Mouse (Mus musculus) midbrain, embryonic 12.5 days (tissue): ENCODE data around the gene Icam4. TPM values are rescaled to one million over a fixed set of nuclear protein-coding genes. Genes with fewer than 3 reads are reported as not detected.
A peak's percentile ranks its signal among the peaks of the same experiment; 100 is the strongest.
"Not testable (repeated sequence)": the region's sequence is repeated elsewhere in the genome, so short reads cannot be mapped to it uniquely, and the experiment has no call there.

ENCODE experiments used
- ATAC-seq: fragments of 200-750 bp; cut with Nextera tagmentation; 2 replicates; pipeline ENCODE4 v1.8.0; 2017; ENCODE audit warnings: low read depth, moderate TSS enrichment, moderate library complexity; ENCODE audit not compliant: low FRiP score
- H3K27ac ChIP-seq: fragments of 300-500 bp; sonication (generic); replicated peaks from 2 replicates; pipeline ENCODE4 v1.5.1; 2016; ENCODE audit warnings: mild to moderate bottlenecking
- H3K27me3 ChIP-seq: fragments of 300-500 bp; sonication (generic); 2 replicates; pipeline ENCODE4 v1.6.1; 2016; ENCODE audit warnings: mild to moderate bottlenecking
- H3K36me3 ChIP-seq: fragments of 300-500 bp; sonication (generic); 2 replicates; pipeline ENCODE4 v1.6.1; 2016
- H3K4me1 ChIP-seq: fragments of 300-500 bp; sonication (generic); 2 replicates; pipeline ENCODE4 v1.6.1; 2016
- H3K4me2 ChIP-seq: fragments of 300-500 bp; sonication (generic); replicated peaks from 2 replicates; pipeline ENCODE4 v1.6.1; 2016; ENCODE audit warnings: mild to moderate bottlenecking, moderate library complexity
- H3K4me3 ChIP-seq: fragments of 300-500 bp; sonication (generic); 2 replicates; pipeline ENCODE4 v1.5.1; 2016; ENCODE audit warnings: mild to moderate bottlenecking
- H3K9ac ChIP-seq: fragments of 300-500 bp; sonication (generic); replicated peaks from 2 replicates; pipeline ENCODE4 v1.6.1; 2016; ENCODE audit warnings: mild to moderate bottlenecking, moderate library complexity
- H3K9me3 ChIP-seq: fragments of 300-500 bp; sonication (generic); 2 replicates; pipeline ENCODE4 v1.6.1; 2016; ENCODE audit warnings: mild to moderate bottlenecking
- WGBS: fragments of 180-500 bp; shearing (Covaris S2); methylation state at CpG from one replicate; pipeline ENCODE4 v1.1.7; 2016; 5-methylcytosine and 5-hydroxymethylcytosine counted together
- polyA plus RNA-seq: library from polyadenylated mRNA; unstranded; fragments of >200 nt; fragmentation: Nextera tagmentation; extraction: Ambion mirVana; gene quantifications from 2 replicates; pipeline ENCODE4 v1.2.1, GENCODE M21; 2016

Icam4 gene
- polyA plus RNA-seq, 1 experiment from 2014 or later = 1.3 TPM

GRCm38 (mm10) chr9:21041308-21041707 lies 12.1 kb downstream of the Icam4 start:
- peaks cover 7% of the 10 kb centered on the region for H3K4me1 ChIP-seq
- no peak overlapping the region for H3K4me3 ChIP-seq
- ATAC-seq = no peak
- no peak overlapping the region for H3K9ac ChIP-seq
- H3K9me3 ChIP-seq = no peaks in the 10 kb centered on the region
- WGBS = 47% methylated on average over 4 of the region's 4 CpGs
- peaks cover 53% of the 10 kb centered on the region for H3K27me3 ChIP-seq
- no peak overlapping the region for H3K27ac ChIP-seq
- H3K36me3 ChIP-seq = no peaks in the 10 kb centered on the region
- H3K4me2 ChIP-seq = no peak overlapping the region

DNA sequence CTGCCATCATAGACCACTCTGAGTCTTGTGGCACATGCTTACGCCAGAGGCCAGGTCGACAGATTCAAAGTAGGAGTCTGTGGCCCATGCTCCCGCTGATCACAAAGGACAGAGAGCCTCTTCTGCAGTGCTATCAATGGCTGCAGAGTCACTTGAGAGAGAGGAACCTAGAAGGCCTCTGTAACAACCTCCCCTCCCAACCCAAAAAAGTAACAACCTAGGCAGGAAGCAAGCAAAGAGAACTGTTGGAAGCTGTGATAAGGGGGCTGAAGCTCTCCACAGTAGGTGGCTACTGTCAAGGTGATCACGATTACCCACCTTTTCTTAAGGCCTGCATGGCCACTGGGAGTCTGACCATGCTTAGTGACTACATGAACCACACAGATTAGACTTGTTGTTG lies 14.4 kb downstream of the Icam4 start:
- H3K4me2 ChIP-seq = no peak overlapping the region
- no peak overlapping the region for H3K27ac ChIP-seq
- no peaks in the 10 kb centered on the region for H3K4me1 ChIP-seq
- no peak overlapping the region for H3K9ac ChIP-seq
- H3K9me3 ChIP-seq = no peaks in the 10 kb centered on the region
- peaks cover 30% of the 10 kb centered on the region for H3K27me3 ChIP-seq
- no peak overlapping the region for H3K4me3 ChIP-seq
- H3K36me3 ChIP-seq = no peaks in the 10 kb centered on the region
- no peak for ATAC-seq
- 82% methylated on average over 4 of the region's 4 CpGs for WGBS

- H3K9me3 ChIP-seq, H3K4me3 ChIP-seq, H3K36me3 ChIP-seq, H3K4me1 ChIP-seq, ATAC-seq, H3K27ac ChIP-seq, H3K9ac ChIP-seq, H3K4me2 ChIP-seq: not testable (repeated sequence)
- peaks cover 18% of the 10 kb centered on the region for H3K27me3 ChIP-seq
- 70% methylated on average over 1 of the region's 1 CpGs for WGBS
Observed at GRCm38 (mm10) chr9:21044785-21045184, 15.6 kb downstream of the Icam4 start.

- no peak overlapping the region for H3K27ac ChIP-seq
- WGBS = 87% methylated on average over 3 of the region's 3 CpGs
Observed at GRCm38 (mm10) chr9:21045235-21045634, 16.1 kb downstream of the Icam4 start.

DNA sequence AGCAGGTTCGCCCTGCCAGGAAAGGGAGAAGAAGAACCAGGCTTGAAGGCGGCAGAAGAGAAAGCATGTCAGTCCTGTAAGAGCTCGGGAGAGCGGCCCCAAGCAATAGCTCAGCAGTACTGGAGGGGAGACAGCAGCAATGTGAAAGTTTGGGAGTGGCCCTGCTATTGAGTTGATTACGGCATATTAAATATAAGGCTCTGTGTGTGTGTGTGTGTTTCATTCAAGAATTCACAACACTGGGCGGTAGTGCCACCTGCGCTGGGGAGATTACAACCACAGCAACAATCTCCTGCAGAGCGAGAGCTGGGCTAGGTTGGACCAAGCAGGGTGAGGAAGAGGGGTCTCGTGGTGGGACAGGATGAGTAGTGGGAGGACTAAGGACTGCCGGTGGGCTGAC lies 22.4 kb downstream of the Icam4 start:
- WGBS = 74% methylated on average over 10 of the region's 10 CpGs
- H3K27ac ChIP-seq = no peak overlapping the region
- H3K4me1 ChIP-seq = no peaks in the 10 kb centered on the region
- H3K9me3 ChIP-seq = no peaks in the 10 kb centered on the region
- H3K27me3 ChIP-seq = peaks cover 26% of the 10 kb centered on the region
- H3K9ac ChIP-seq = no peak overlapping the region
- no peak overlapping the region for H3K4me2 ChIP-seq
- ATAC-seq = no peak
- H3K4me3 ChIP-seq = no peak overlapping the region
- H3K36me3 ChIP-seq = no peaks in the 10 kb centered on the region

More at GRCm38 (mm10) chr9:21045235-21045634, 16.1 kb downstream of the Icam4 start:
- Histone ChIP-seq H3K4me2 (no peak overlapping the region), H3K4me3 (no peak overlapping the region), H3K36me3 (no peaks in the 10 kb centered on the region), H3K27me3 (peaks cover 13% of the 10 kb centered on the region), H3K9me3 (no peaks in the 10 kb centered on the region), H3K9ac (no peak overlapping the region), H3K4me1 (no peaks in the 10 kb centered on the region)
- ATAC-seq = no peak

GRCm38 (mm10) chr9:21062928-21063327 lies 33.8 kb downstream of the Icam4 start:
- 80% methylated on average over 2 of the region's 2 CpGs for WGBS
- no peaks in the 10 kb centered on the region for H3K4me1 ChIP-seq
- peaks cover 46% of the 10 kb centered on the region for H3K36me3 ChIP-seq
- H3K4me3 ChIP-seq = no peak overlapping the region
- no peak overlapping the region for H3K9ac ChIP-seq
- H3K4me2 ChIP-seq = no peak overlapping the region
- no peak for ATAC-seq
- H3K9me3 ChIP-seq = no peaks in the 10 kb centered on the region
- H3K27ac ChIP-seq = no peak overlapping the region
- no peaks in the 10 kb centered on the region for H3K27me3 ChIP-seq

GRCm38 (mm10) chr9:21067006-21067684 lies 38.0 kb downstream of the Icam4 start, which contains the start of gene Zglp1:
Gene Zglp1 (minus strand): TSS chr9:21067093.
- no peaks in the 10 kb centered on the region for H3K27me3 ChIP-seq
- H3K36me3 ChIP-seq = peaks cover 55% of the 10 kb centered on the region
- no peak within 1 kb of the TSS for H3K27ac ChIP-seq
- no peak within 1 kb of the TSS for H3K9ac ChIP-seq
- WGBS = 89% methylated on average over 27 of the region's 27 CpGs
- no peak for ATAC-seq
- H3K9me3 ChIP-seq = no peaks in the 10 kb centered on the region
- H3K4me2 ChIP-seq = no peak within 1 kb of the TSS
- peaks cover 3% of the 10 kb centered on the region for H3K4me1 ChIP-seq
- H3K4me3 ChIP-seq = no peak within 1 kb of the TSS

DNA sequence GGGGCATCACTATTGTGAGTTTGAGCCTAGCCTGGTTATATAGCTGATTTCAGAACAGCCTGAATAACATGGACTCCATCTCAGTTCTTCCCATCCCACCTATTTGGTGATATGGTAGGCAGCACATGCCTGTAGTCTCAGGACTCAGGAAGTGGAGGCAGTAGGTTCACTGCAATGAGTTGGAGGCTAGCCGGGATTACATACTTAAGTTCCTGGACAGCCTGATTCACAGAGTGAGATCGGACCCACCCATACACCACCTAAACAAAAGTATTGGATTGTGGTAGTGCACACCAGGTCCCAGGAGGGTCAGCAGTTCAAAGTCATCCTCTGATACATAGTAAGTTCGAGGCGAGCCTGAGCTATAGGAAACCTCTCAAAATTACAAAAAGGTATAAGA lies 43.5 kb downstream of the Icam4 start:
- peak overlapping the region; percentile 93 for H3K4me3 ChIP-seq
- 19% methylated on average over 4 of the region's 4 CpGs for WGBS
- ATAC-seq = no peak

GRCm38 (mm10) chr9:21073044-21073840 lies 44.1 kb downstream of the Icam4 start, which contains the start of the genes Gm49373 and Fdx1l:
Gene Gm49373 (minus strand): TSS chr9:21073096.
Gene Fdx1l (minus strand): TSS chr9:21073614.
- peak within 1 kb of the TSS; percentile 60 for H3K27ac ChIP-seq
- peak; percentile 94 for ATAC-seq
- WGBS = 4% methylated on average over 56 of the region's 58 CpGs
- peak within 1 kb of the TSS; percentile 91 for H3K4me2 ChIP-seq
- H3K27me3 ChIP-seq = no peaks in the 10 kb centered on the region
- H3K9me3 ChIP-seq = no peaks in the 10 kb centered on the region
- peak within 1 kb of the TSS; percentile 76 for H3K9ac ChIP-seq
- peaks cover 46% of the 10 kb centered on the region for H3K36me3 ChIP-seq
- H3K4me1 ChIP-seq = peaks cover 11% of the 10 kb centered on the region
- peak within 1 kb of the TSS; percentile 93 for H3K4me3 ChIP-seq

More for the DNA sequence above, 43.5 kb downstream of the Icam4 start:
- Histone ChIP-seq H3K4me1 (peaks cover 11% of the 10 kb centered on the region), H3K27ac (no peak overlapping the region), H3K9me3 (no peaks in the 10 kb centered on the region), H3K4me2 (peak overlapping the region; percentile 91), H3K9ac (peak overlapping the region; percentile 76), H3K27me3 (no peaks in the 10 kb centered on the region), H3K36me3 (peaks cover 46% of the 10 kb centered on the region)

DNA sequence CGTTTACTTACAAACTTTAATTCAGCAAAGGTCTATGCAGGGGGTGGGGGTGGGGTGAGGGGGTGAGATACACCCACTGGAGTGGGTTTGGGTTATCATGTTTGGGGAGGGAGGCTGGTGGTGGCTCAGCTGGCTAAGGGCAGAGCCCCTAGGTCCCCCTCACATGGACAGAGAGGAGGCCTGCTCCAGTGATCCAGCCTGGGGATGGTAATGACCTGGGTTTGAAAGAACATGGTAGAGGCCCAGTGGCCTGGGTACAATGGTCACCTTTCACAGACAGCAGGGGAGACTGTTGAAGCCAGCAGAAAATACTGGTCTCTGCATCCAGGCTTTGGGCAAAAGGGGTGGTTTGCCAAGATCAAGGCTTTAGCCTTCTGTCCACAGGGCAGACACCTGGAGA lies 45.0 kb downstream of the Icam4 start:
- Histone ChIP-seq H3K4me3 (no peak overlapping the region), H3K4me1 (peaks cover 11% of the 10 kb centered on the region), H3K36me3 (peaks cover 56% of the 10 kb centered on the region), H3K27me3 (no peaks in the 10 kb centered on the region), H3K4me2 (no peak overlapping the region; the same call in 1 of the 2 replicates), H3K27ac (peak overlapping the region; percentile 60; the same call in 1 of the 2 replicates), H3K9me3 (no peaks in the 10 kb centered on the region), H3K9ac (no peak overlapping the region)
- WGBS = 90% methylated on average over 1 of the region's 1 CpGs
- ATAC-seq = no peak

DNA sequence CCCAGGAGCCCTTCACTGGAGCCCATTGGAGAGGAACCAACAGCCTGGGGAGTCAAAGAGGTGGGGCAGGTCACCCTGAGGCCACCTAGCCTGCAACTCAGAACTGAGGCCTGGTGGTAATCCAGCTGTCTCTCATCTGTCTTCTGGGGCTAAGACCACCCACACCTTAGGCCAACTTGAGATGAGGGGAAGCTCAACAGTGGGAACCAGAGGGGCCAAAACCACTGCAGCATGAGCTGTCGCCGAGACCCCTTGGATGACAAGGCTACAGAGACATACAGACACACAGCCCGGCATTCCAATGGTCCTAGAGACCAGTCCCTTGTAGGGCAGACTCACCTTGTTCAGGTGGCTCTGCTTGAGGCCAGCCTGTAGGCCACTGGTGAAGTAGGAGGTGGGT lies 46.5 kb downstream of the Icam4 start:
- Histone ChIP-seq H3K27ac (no peak overlapping the region), H3K36me3 (peaks cover 67% of the 10 kb centered on the region), H3K9ac (no peak overlapping the region), H3K4me2 (no peak overlapping the region), H3K27me3 (no peaks in the 10 kb centered on the region), H3K9me3 (no peaks in the 10 kb centered on the region), H3K4me3 (no peak overlapping the region), H3K4me1 (peaks cover 11% of the 10 kb centered on the region)
- no peak for ATAC-seq
- WGBS = 96% methylated on average over 3 of the region's 3 CpGs
